Mouse (Mus musculus) v-Abl transformed pro-B cells (cell line): ENCODE data around the gene Pde6h.
"Not testable (repeated sequence)": the region's sequence is repeated elsewhere in the genome, so short reads cannot be mapped to it uniquely, and the experiment has no call there.

Experiments
- in situ Hi-C, 2 experiments: fragments of 400-800 bp; cut with MboI; formaldehyde crosslinking; loops; one replicate each; pipeline ENCODE4 v1.15.1; 2025; ENCODE audit not compliant: unreplicated experiment in 2 of 2

The Pde6h gene

GRCm38 (mm10) chr6:136923532-136923931 is at the start of gene Pde6h:
TSS of gene Pde6h (plus strand) at chr6:136923832.
- in situ Hi-C loops = no loop called here

GRCm38 (mm10) chr6:136874599-136874998 is 49.0 kb upstream of the Pde6h start:
- in situ Hi-C loops = loop anchor here in 1 of 2 experiments (25.0 kb wide), 1 partner anchor 313 kb away; no protein-coding TSS in a partner anchor

GRCm38 (mm10) chr6:136875670-136876069 is 48.0 kb upstream of the Pde6h start, which contains the start of gene Mgp:
TSS of gene Mgp (minus strand) at chr6:136875823.
- in situ Hi-C loops = no loop called here

GRCm38 (mm10) chr6:136881678-136882077 is 42.0 kb upstream of the Pde6h start:
- in situ Hi-C loops = no loop called here

GRCm38 (mm10) chr6:136883431-136883915 is 40.2 kb upstream of the Pde6h start:
- in situ Hi-C loops = no loop called here

DNA sequence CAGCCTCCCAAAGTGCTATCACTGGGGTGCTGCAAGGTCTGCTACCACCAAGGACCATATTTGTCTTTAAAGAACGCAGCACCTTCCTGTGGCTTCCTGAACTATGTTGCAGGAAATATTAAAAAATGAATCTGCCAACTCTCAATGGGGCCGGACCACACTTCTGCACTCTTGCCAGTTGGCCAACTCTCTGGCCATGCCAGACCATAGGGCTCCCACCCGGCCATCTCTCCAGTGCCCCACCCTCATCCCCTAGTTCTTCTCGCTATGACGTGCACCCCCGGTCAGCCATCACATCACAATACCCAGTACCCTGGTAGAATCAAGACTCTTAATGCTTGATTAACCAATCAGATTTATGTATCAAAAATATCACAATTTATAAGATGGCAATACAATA is 39.7 kb upstream of the Pde6h start:
- in situ Hi-C loops = no loop called here

DNA sequence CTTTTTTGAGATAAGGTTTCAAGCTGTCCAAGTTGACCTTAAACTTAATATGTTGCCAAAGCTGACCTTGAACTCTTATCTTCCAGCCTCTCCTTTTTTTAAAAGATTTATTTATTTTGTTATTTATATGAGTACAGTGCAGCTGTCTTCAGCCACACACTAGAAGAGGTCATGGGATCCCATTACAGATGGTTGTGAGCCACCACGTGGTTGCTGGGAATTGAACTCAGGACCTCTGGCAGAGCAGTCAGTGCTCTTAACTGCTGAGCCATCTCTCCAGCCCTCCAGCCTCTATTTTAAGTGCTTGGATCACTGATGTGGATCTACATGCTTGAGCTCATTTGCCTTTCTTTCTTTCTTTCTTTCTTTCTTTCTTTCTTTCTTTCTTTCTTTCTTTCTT is 38.9 kb upstream of the Pde6h start:
- in situ Hi-C loops = not testable (repeated sequence)

GRCm38 (mm10) chr6:136887854-136888253 is 35.8 kb upstream of the Pde6h start:
- in situ Hi-C loops = no loop called here

GRCm38 (mm10) chr6:136889067-136889466 is 34.6 kb upstream of the Pde6h start:
- in situ Hi-C loops = no loop called here

- in situ Hi-C loops = no loop called here
Measured at GRCm38 (mm10) chr6:136889554-136889953, 34.1 kb upstream of the Pde6h start.

DNA sequence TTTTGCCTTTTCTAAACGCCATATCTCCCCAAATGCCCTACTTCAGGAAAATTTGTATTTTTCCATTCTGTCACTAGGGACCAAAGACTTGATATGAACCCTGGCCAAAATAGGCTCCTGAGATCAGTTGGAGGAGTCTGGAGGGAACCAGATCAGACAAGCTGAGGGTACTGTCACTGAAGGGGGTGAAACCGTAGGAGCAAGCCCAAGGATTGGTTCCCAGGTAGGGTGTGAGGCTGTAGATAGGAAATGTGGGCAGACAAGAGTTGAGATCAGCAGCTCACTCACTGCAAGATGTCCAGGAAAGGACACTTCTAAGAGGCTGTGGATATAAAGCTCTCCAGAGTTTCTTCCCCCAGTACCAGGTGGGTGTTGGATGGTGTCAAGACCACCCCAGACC is 31.6 kb upstream of the Pde6h start:
- in situ Hi-C loops = no loop called here

DNA sequence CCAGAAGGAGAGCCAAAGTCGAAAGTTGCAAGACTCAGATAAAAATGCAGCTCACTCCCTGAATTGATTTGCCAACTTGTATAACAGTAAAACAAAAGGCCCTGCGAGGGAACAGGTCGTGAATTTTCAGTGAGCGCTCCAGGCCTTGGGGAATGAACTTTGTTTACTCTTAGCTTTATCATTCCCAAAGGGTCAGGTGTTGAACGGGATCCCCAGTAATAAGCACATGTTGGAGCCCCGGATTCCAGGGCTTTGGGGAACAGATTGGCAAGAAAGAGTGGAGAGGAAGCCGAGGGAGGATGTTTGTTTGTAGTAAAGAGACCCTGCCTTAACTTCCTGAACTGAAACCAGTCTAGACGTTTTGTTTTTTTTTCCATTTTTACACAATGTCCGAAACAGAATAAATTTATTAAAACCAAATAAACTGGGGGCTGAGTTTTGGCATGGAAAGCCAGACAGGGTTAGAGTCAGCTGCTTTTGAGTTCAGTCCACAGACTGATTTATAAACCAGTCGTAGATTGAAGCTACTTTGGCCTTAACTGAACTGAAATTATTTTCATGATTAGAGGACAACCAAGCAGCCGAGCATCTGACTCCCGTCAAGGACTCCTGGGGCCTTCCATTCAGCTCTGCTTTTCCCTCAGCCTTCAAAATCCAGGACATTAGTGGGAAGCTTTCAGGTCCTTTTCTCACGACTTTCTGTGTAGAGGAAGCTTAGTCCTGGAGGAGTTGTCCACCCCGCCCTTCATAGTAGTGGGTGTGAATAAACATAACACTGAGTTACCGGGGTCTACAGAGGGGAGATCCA is 28.9 kb upstream of the Pde6h start:
- in situ Hi-C loops = no loop called here

DNA sequence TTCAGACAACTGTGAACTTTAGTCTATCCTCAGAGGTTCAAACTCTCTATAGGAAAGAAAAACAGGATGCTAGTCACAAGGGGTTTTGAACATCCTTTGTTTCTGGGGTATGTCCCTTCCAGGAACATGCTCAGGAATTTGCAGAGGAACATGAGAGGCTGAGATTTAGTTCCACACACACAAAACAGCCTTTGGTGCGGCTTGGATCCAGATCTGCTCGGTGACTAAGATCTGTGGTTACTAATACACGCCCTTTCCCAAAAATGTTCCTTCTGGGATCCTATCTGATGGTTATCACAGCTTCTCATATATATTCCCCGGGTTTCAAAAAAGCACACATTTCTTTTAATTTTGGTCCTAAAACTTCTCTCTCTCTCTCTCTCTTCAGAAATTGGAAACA is 25.8 kb upstream of the Pde6h start:
- in situ Hi-C loops = no loop called here

GRCm38 (mm10) chr6:136898222-136898621 is 25.4 kb upstream of the Pde6h start:
- in situ Hi-C loops = no loop called here

- in situ Hi-C loops = no loop called here
Measured at GRCm38 (mm10) chr6:136898954-136899353, 24.7 kb upstream of the Pde6h start.

- in situ Hi-C loops = no loop called here
Measured at GRCm38 (mm10) chr6:136900369-136901009, 23.1 kb upstream of the Pde6h start.

DNA sequence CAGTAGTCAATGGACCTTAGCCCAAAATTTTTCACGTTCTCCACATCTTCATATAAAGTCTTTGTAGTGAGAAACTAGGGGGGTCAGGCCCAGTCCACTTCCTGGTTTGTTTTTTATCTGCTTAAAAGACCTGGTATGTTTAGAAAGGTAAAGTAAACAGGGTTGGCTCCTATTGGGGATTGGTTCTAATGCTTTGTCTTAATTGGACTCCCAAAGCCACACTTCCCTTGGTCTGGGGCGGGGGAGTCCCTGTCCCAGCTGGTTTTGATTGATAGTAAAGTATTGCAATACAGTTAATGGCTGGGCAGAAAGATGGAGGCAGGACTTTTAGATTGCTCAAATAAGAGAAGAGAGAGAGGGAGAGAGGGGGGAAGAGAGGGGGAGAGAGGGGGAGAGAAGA is 22.6 kb upstream of the Pde6h start:
- in situ Hi-C loops = no loop called here

- in situ Hi-C loops = no loop called here
Measured at GRCm38 (mm10) chr6:136902527-136902926, 21.1 kb upstream of the Pde6h start.

DNA sequence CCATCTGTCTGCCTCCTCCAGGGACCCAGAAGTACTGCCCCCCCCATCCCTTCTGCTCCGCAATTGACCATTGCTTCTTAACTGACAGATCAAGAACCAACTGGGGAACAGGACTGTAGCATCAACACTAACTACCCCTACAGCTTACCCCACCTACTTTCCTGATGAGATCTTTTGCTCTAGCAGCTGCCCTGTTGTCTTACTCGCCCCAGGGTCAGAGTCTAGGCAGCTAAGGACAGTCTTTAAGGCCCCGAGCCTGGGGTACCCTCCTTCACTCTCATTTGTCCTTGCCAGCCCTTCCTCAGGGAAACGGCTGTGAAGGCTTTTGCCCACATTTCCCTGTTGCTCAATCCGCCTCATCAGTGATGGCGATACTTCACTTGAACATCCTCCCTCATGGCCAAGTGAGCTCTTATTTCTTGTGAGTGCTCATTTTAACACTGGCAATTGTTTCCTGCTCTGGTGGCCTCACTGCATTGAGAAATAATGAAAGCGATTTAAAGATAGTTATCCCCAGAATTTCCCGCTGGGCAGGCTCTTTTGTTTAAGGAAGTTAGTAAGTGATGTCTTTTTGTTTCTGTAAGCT is 19.7 kb upstream of the Pde6h start:
- in situ Hi-C loops = no loop called here

DNA sequence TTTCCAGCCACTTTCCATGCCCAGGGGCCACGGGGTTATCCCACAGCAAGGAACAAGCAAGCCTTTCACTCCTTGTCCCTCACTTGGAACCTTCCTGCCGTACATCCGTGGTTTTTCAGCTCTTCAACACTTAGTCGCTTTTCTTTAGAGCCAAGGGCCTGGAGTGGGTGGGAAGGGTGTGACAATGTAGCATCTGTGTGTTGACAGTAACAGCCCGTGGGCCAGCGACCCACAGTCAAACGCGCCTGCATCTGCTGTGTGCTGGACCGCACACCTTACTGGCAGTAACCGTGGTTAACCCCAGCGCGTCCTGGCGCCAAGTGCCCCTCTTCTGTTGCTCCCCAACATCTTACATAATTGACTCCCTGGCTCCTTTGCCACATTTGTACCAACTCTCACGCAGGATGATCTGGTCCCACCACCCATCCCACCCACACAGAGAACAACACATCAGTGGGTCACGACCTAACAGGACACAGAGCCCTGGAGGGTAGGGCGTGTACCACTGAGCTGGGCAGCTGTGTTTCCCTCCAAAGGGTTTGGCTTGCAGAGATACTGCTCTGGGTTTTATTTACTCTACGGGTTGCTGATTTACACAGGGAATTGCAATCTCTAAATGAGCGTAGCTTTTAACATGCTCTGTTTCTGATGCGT is 17.2 kb upstream of the Pde6h start:
- in situ Hi-C loops = no loop called here

- in situ Hi-C loops = no loop called here
Measured at GRCm38 (mm10) chr6:136906937-136907293, 16.7 kb upstream of the Pde6h start.
